Mouse (Mus musculus) adrenal gland, postnatal 36 days (tissue): Measurements from ENCODE around the gene Cnot3. TPM values are rescaled to one million over a fixed set of nuclear protein-coding genes. Genes with fewer than 3 reads are reported as not detected.
"Not testable (repeated sequence)": the region's sequence is repeated elsewhere in the genome, so short reads cannot be mapped to it uniquely, and the experiment has no call there.

Experiments used
- DNase-seq, 2 experiments: peaks; one replicate each; pipeline ENCODE4 v3.0.0; 2021; ENCODE audit warnings: mixed read lengths in 1 of 2
- long read RNA-seq, 2 experiments: library from polyadenylated mRNA; stranded (forward); transcript quantifications; one replicate each; pipeline ENCODE4 v2.0.0; 2021; ENCODE audit warnings: borderline sequencing depth in 2 of 2
- total RNA-seq, 2 experiments: library from RNA; stranded (reverse); gene quantifications; 2 replicates each; pipeline ENCODE4 v1.2.3; 2021

The Cnot3 gene
- 10 to 100 TPM; 47.5 to 47.6 TPM for total RNA-seq
- long read RNA-seq, experiment 1, full-length matches to known transcripts: 20 of 26 reads
- long read RNA-seq, experiment 1, partial matches to known transcripts: 5 of 26 reads
- long read RNA-seq, experiment 1, other reads (novel, unspliced or antisense): 1 of 26 reads
- long read RNA-seq, experiment 2, full-length matches to known transcripts: 5 of 19 reads
- long read RNA-seq, experiment 2, partial matches to known transcripts: 7 of 19 reads
- long read RNA-seq, experiment 2, other reads (novel, unspliced or antisense): 7 of 19 reads

GRCm38 (mm10) chr7:3644672-3645487 lies at the start of gene Cnot3:
Gene Cnot3 (plus strand): TSS chr7:3645268.
- DNase-seq: peak; percentile 97 to 98

DNA sequence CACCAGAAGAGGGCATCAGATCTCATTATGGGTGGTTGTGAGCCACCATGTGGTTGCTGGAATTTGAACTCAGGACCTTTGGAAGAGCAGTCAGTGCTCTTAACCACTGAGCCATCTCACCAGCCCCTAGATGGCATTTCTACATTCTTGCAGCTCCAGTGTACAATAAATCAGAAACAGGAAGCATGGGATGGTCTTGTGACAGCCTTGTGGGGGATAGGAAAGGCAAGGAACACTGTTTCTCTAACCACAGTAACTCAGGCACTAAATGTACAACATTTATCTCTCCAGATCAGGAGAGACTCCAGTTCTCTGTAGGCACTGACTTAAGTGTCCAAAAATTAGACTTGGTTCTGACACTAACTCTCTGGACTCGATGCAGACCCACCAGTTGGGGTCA lies 47.3 kb upstream of the Cnot3 start:
- DNase-seq: not testable (repeated sequence)

DNA sequence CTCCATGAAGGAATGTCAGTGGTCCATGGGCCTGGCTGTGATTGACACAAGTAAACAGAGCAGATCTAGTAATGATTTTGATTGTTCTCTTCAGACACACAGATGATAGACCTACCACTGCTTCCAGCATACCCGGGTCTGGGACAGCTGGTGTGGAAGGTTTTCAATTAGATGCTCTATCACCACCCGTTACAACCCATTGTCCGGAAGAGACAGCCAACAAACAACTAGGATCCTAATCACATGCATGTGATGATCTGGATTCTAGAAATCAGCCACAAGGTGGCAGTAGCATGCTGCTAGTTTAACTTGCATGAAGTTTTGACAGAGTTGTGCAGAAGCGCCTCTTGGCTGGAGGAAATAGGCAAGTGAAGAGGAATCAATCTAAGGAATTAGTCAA lies 43.9 kb upstream of the Cnot3 start:
- DNase-seq: peak; percentile 56 to 80

- DNase-seq: no peak
Observed at GRCm38 (mm10) chr7:3606798-3607197, 38.3 kb upstream of the Cnot3 start.

DNA sequence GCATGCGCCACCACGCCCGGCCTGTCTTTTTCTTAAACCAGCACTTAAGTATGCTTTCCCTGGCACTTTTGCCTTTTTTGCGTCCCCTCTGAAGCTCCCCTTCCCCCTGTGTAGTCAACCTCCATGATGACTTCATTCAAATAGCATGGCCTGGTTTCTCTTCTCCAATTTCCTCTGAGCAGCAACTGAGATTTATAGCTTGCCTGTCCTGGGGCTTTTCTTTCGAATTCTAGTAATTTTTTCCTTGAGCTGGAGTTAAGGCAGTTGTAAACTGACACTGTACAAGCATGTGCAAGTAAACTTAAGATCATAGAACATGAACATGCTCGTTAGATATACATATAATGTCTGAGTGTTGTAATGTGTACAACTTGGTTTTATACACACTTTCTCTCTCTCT lies 37.7 kb upstream of the Cnot3 start:
- no peak for DNase-seq

GRCm38 (mm10) chr7:3608668-3609067 lies 36.4 kb upstream of the Cnot3 start:
- no peak for DNase-seq

DNA sequence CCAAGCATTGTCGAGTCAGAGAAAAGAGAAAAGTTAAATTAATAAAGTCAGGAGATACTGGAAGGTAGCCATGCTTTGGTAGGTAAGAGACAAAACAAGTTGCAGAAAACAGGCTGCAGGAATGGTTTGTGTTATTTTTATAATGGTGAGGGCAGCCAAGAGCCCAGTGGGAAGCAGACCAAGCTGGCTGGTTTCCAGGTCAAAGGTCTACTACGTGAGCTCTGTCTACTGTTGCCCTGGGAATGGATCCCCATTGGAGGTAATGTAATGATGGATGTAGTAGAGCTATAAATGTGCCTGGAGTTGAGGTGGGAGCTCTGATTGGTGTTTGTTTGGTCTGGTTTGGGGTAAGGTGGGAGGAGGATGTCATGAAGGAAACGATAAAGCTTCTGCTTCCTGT lies 36.0 kb upstream of the Cnot3 start:
- DNase-seq: peak; percentile 39 to 65

DNA sequence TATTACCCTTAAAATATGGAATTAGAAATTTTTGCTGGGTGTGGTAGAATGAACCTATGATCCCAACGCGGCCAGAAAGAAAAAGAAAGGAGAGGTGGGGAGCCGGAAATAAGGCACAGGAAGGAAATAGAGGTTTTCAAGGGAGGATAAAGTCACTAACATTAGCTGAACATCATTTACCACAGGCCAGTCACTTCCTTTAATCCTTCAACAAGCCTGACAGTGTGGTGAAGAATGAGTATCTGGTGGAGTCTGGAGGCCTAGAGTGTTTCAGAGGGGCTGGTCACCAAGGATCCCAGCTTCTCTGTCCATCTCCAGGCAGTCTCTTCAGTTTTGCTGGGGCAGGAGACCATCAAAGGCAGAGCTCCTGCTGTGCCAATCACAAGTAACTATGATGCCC lies 34.6 kb upstream of the Cnot3 start:
- DNase-seq: no peak

DNA sequence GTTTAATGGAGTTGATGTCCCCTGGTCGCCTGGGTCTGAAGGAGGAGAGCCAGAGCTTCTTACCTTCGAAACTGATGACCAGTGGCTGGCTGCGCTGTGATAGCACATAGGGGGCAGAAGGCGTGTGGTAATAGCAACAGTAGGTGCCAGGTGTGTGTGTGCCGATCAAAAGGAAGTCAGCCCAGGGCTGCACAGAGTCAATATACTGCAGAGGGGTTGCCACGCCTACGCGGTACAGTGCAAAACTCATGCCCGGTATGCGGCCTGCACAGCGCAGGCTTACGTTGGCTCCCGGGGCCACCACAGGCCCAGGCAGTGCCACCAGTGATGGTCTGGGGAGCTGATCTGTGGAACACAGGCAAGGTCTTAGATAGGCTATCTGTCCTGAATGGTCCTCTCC lies 34.1 kb upstream of the Cnot3 start:
- DNase-seq: no peak

DNA sequence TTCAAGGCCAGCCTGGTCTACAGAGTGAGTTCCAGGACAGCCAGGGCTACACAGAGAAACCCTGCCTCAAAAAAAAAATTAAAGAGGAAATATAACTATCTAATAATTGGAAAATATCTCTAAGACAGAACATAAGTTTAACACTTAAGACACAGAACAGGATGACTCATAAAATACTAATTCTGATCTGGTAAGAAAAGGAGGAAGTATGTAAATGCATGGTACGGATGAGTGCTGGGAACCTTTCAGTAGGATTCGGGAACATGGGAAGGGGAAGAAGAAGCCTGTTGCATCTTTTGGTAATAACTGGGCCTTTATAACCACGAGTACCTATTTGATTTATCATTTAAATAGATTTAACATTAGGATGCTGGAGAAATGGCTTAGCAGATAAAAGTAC lies 31.0 kb upstream of the Cnot3 start:
- no peak for DNase-seq

DNA sequence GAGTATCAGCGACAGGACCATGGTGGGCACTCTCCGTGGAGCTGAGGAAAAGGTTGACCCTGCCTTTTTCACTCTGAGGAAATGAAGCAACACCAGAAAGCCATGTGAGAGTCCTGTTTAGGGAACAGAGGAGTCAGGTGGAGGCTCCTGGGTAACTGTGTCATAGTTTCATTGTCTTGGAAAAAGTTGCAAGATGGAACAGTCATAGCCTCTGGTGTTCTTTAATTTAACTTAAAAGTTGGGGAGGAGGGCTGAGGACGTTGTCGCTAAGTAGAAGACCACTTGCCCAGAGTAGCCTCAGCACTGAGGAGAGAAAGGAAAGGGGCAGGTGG lies 29.0 kb upstream of the Cnot3 start, which contains the start of gene Oscar:
Oscar (minus strand) TSS at position 101 of the 332 bp plus-strand sequence.
- no peak for DNase-seq

DNA sequence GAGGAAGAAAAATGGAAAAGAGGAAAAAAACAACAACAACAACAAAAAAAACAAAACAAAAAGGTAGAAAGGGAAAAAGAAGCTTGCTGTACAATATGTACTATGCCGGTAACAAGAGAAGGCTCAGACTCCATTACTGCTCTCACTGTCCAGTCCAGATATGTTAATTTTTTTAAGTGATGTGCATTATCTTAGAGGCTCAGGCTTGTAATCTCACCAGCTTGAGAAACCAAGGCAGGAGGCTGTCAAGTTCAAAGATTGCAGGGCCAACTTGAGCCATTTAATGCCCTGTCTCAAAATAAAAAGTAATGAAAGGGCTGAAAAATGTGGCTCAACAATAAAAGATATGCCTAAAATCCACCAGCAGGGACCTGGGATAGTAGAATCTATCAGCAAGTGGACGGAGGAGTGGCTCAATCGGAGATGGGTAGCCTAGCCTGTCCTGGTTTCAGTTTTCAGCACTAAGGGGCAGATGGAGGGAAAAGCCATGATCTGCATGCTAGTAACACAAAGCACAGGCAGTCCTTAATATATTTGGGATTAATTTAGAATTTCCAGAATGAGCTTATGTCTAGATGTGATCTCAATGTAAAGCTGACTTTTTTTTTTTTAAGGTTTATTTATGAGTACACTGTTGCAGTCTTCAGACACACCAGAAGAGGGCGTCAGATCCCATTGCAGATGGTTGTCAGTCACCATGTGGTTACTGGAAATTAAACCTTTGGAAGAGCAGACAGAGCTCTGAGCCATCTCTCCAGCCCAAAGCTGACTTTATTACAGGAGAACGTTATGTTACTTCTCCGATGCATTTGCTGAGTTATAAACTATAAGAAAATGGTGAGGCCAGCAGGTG lies 28.5 kb upstream of the Cnot3 start:
- DNase-seq: no peak

DNA sequence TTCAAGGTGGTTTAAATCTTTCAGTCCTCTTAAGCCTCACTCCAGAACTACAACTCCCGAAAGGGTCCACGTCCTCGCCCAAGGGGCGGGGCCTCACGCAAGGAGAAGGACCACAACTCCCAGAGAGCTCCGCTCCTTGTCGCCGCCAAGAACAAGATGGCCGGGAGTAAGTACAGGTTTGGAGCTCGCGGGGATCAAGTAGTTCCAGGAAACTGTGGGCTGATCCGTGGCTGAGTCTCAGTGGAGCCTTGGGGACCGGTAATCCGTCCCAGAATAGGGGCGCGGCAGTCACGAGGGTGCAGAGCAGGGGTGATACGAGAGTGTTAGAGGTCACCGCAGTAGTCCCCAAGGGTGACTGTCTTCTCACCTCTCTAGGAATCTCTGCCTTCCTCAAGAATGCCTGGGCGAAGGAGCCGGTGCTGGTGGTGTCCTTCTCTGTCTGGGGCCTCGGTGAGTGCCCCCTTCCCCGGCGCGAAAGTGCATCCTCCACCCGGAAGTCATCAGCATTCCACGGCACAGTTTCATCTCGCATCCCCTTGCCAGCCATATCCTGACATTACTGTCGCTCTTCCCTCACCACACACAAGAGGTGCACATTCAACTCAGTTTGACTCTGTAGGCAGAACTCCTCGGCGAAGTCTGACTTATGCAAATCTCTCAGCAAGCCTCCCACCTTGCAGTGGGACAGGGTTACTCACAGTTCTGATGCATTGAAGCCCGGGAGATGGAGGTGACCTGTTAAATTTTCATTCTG lies 27.6 kb upstream of the Cnot3 start, which contains the start of gene Ndufa3:
Ndufa3 (plus strand) TSS at position 132 of the 754 bp plus-strand sequence.
- DNase-seq: peak; percentile 89 to 94

- no peak for DNase-seq
Observed at GRCm38 (mm10) chr7:3629030-3629429, 16.0 kb upstream of the Cnot3 start.

DNA sequence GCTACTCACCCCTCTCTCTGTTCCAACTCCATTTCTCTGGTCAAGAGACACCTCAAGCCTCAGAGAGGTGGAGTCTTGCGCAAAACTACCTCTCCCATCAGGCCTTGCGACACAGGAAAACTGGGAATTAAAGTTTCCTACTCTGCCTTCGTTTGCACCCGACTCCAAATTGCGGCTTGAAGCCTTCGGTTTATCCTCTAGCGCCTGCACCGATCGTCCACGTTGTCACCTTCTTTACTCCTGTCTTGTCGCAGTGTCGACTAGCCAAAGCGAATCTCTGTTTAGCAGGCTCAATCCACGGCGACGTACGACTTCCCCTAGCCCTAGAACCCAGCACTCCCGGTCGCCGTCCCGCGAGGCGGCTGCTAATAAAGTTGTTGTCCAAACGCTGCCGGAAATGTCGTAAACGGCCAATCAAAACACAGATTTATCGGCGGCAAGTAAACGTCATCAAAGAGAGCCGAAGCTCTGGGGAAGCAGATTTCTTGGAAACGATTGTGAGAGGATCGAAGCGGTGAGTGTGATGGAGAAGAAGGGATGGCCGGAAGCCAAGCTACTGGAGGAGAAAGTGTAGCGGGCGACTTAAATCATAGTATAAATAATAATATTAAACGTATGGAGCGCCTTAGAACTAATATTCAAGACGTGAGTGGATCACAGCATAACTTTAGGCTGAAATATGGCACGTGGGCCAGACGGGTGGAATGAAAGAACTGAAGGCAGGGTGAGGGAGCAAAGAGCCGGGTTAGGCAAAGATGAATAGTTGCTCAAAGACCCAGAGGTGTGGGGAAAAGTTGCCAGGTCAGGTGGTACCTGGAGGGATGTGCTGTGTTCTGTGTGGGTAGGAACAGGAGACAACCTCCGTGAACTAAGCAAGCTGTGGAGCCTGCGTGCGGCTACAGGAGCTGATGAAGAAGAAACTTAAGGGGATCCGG lies 15.3 kb upstream of the Cnot3 start, which contains the start of the genes Tfpt and Prpf31:
Tfpt (minus strand) TSS at position 387 of the 935 bp plus-strand sequence.
Prpf31 (plus strand) TSS at position 443 of the 935 bp plus-strand sequence.
- peak; percentile 92 for DNase-seq

DNA sequence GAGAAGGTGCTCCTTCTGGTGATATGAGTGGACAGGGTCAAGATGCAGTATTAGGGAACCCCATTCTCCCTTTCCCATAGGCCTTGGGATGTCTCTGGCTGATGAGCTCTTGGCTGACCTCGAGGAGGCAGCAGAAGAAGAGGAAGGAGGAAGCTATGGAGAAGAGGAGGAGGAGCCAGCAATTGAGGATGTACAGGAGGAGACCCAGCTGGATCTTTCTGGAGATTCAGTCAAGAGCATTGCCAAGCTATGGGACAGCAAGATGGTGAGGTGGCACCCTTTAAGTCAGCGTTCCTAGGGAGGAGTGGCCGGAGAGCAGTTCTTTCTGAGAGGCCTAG lies 14.6 kb upstream of the Cnot3 start:
- no peak for DNase-seq

GRCm38 (mm10) chr7:3643412-3643811 lies 1.7 kb upstream of the Cnot3 start:
- DNase-seq: no peak

- no peak for DNase-seq
Observed at GRCm38 (mm10) chr7:3643843-3644242, 1.2 kb upstream of the Cnot3 start.

- peak in 1 of 2 experiments; percentile 87 for DNase-seq
Observed at GRCm38 (mm10) chr7:3644348-3644671, 758 bp upstream of the Cnot3 start.

- DNase-seq: no peak
Observed at GRCm38 (mm10) chr7:3645488-3646025, 489 bp downstream of the Cnot3 start.
